Mouse (Mus musculus) ovary, adult 2 months (tissue): ENCODE measurements around the gene Gtpbp3. TPM values are rescaled to one million over a fixed set of nuclear protein-coding genes. Genes with fewer than 3 reads are reported as not detected.

Experiments
- polyA plus RNA-seq: library from polyadenylated mRNA; depleted of rRNA; stranded (reverse); fragments of >200 nt; gene quantifications from 2 replicates; pipeline ENCODE4 v1.2.3, GENCODE M21; 2012; rRNA removed

Gtpbp3 gene
- polyA plus RNA-seq, result 62.6 and 70.6 TPM in 2 replicates

DNA sequence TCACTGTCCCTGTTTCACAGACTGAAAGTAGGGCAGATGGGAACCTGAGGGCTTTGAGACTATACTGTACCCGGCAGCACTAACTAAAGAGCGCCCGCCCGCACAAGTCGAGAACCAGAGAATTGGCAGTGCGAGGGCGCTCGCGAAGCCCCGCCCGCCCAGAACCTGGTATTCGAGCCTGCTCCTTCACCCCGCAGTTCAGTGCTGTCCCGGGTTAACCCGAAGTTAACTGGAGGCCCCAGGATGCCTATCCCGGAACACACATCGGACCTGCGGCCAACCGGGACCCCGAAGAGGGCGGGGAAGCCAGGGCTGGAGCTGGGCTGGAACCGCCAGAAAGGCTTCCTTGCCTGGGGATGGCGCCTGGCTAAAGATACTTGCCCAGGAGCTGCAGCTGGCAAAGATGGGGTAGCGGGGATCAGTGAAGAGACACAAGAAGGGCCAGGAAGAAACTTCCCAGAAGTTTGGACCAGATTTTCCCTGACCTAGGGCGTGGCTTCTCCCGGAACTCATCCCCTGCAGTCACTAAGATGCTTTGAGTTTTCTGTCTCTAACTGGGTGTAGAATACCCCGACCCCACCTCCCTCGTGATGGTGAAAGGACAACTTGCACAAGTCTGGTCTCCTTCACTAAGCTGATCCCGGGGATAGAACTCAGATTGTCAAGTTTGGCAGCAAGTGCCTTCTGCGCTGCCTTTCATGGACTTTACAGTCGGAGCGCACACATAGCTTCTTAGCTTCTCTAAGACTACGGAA, at the start of gene Gtpbp3:
TSS of gene Gtpbp3 (plus strand) at position 413 of the 755 bp plus-strand sequence.

DNA sequence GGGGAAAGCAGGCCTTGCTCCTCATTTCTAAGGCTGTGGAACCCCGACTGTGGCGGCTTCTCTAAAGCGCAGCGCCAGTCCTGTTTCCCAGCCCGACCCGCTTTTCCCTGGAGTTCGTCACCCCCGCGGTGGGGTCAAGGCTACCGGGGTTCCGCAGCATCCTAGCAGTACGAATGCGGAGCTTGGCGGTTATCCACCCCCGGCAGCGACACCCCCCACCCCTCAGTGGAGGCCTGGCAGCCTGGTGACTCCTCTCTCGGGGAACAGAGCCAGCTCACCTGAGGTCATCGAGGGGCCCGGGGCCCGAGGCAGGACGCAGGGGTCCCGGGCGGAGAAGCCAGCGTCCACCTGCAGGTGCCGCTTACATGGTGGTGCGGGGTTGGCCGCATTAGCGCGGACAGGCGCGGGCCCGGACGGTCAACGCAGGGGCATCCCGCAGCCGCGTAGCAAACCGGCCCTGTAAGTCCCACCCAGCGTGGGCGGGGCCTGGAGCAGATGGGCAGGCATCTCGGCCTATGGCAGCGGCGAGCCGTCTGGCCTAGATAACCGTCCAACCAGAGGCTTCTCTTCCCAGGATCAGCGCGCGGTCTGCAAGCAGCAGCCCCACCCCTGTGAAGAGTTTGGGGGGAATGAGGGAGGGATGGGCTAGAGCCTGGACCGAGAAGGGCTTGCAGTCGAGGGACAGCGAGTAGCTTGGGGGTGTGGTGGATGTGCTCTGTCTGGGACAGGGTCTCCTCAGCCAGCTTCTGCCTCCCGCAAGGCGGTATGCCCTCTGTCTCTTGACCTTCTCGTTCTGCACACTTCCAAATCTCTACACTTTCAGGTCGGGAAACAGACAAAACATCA, 24.5 kb upstream of the Gtpbp3 start, which contains the start of gene Abhd8:
TSS of gene Abhd8 (minus strand) at position 468 of the 846 bp plus-strand sequence.

DNA sequence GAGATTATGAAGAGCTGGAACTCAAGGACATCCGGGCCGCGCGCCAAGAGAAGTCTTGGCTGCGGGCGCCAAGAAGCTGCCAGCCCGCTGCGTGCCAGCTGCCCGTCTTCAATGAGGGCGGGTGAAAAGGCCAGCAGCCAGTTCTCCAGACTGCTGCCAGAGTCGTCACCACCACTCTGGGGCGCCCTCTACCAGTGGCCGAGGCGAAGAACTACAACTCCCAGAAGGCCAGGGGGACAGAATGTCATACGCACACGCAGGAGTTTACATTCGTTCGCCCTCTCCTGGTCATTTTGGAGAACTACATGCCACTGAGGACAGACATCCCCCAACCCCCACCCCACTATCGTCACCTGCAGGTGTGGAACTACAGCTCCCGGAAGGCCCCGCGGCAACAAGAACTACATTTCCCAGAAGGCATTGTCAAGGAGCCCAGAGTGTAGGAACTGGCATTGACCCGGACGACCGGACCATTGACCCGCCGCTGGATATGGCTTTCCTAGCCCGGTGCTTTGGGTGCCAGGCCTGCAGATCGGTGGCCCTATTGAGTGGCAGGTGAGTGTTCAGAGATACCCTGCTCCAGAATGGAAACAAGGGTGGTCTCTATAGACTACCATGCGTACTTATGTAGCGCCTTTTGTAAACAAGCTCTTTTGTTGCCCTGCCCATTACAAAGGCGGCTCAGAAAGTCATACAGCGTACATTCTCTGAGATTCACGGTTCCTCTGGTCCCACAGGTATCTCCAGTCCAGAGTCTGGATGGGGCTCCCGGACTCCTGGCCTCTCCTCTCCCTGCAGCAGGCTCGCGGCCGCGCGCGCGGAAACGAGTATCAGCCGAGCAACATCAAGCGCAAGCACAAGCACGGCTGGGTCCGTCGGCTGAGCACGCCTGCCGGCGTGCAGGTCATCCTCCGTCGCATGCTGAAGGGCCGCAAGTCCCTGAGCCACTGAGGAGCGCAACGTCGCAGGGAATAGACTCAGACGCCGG, 23.1 kb upstream of the Gtpbp3 start, which contains the start of gene Mrpl34:
TSS of gene Mrpl34 (plus strand) at position 447 of the 988 bp plus-strand sequence.

DNA sequence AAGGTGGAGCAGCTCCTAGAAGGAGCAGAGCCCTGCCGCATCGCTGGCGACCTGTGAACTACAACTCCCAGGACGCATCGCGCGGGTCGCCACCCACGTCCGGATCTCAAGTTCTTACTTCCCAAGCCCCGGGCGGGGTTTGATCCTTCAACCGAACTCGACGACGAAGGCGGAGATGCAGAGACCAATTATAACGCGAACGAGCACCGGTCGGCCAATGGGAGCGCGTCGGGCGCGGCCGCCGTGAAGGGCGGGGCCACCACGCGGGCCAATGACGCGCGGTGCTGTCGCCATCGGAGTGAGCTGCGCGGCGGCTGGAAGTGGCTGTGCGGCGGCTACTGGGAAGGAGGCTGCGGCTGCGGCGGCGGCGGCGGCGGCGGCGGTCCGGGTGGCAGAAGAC, 19.0 kb upstream of the Gtpbp3 start, which contains the start of gene Dda1:
TSS of gene Dda1 (plus strand) at position 284 of the 400 bp plus-strand sequence.

DNA sequence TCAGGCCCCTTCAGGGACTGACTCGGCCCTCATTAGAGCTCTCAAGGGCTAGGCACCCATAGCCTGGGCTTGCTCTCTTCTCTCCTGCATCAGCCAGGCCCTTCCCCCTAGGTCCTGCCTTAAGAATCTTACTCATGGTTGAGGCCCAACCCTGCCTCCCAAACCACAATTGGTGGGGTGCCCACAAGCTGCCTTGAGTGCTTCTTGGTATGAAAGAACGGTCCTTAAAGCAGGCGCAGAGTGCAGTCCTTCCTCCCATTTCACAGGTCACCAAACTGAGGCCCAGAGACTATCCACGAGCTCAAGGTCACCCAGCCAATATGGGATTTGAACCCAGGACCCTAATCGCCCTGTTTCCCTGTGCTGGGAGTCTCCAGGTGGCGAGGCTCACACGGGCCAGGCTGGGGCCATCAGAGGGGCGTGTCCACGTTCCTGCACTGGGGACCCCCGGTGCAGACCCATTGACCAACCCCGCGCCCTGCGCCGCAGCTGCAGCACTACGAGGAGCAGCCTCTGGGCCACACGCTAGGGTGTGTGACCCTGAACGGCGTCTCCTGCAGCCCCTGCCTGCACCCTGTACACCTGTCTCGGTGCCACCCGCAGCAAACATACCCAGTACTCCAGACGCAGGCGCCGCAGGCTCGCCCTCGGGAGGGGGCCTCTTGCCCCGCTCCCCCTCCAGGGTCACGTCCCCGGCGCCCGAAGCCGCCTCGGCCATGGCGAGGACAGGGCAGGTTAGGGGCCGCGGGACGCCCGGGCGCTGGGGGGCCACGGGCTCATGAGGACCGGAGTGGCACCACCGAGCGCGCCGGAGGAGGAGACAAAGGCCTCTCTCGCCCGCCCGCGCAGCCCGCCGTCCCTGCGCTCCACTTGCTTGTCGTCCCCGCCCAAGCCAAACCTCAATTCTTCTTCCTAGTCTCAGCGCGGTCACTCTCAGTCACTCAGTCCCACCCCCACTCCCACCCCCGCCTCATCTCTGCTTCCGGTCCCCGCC, 2.5 kb upstream of the Gtpbp3 start, which contains the start of gene Ano8:
TSS of gene Ano8 (minus strand) at position 822 of the 994 bp plus-strand sequence.

DNA sequence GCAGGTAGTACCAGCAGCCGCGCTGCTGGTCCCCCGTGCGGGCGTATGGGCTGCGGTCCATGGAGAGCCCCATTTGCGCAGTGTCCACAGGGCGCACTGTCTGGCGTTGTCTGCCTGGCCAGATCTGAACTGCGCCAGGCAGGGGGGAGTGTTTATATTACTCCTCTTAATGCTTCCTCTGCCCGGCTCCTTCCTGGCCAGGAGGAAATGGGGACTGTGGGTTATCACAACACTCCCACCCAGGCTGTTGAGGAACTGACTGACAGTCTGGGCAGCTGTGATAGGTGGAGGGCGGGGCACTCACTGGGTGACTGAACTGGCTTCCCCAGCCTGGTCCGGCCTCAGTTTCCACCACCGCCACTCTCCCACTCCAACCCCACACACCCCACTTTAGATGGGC, 23.7 kb downstream of the Gtpbp3 start, which contains the start of gene Plvap:
TSS of gene Plvap (minus strand) at position 109 of the 400 bp plus-strand sequence.

DNA sequence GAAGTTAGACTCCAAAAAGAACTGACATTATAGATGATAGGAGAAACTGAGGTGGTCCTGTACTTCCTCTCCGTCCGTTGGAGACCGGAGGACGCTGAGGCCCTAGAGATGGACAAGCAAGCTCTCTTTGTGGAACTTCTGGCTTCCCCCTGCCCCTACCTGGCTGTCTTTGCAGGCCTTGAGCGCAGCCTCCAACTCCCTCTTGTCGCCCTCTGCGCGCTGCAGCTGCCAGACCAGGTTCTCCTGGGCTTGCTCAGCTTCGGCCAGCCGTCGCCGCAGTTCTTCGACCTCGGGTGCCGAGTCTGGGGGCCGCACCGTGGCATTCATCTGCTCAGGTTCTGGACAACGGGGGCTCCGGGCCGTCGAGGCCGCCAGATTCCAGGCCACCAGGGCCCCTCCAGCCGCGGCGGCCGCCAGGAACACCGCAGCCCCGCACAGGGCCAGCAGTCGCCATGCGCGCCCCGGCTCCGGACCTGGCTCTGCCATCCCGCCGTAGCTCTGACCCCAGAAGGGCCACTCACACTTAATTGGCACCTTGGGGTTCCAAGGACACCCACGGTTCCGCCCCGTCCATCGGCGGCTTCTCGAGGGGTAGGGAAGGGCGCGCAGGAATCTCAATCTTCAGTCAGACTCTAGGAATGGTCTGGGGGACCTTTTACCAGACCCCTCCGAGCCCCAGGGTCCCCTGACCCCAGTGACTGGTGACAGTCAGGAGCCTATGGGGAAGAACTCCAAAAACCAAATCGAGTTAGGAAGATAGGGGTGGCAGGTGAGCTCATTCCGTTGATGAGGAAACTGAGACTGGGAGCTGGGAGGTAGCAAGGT, 37.5 kb downstream of the Gtpbp3 start, which contains the start of gene Ccdc194:
TSS of gene Ccdc194 (minus strand) at position 486 of the 825 bp plus-strand sequence.

DNA sequence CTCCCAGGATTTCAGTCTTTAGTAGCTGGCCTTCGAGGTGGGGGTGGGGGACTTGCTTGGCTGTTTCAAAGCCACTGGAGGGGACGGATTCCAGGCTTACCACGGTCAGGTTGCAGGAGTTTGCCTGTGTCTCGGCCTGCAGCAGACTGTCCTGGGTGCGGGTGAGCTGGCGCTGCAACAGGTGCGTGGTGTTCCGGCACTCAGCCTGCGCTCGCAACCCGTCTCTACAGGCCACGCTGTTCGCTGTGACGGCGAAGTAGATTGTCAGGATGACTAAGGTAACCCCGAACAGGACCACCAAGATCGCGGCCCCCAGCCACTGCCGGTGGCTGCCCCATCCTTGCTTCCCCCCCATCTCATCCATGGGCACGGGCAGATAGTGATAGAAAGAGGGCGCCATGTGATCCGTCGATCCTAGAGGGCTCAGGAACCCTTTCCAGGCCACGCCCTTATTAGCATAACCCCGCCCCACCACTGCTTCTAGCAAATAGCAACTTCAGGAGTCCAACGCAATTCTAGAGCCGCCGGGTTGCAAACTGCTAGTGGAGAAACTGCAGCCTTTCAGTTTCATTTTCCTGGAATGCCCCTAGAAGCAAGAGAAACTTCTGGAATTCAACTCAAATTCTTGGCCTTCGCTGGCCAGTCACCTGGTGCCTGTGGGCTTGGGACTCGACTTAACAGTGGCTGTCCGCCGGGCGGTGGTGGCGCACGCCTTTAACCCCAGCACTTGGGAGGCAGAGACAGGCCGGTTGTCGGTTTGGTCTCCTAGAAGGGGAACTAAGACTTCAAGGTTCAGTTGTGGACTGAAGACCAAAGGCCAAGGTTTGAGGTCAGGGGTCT, 49.3 kb downstream of the Gtpbp3 start, which contains the start of gene Bst2:
TSS of gene Bst2 (minus strand) at position 429 of the 840 bp plus-strand sequence.

DNA sequence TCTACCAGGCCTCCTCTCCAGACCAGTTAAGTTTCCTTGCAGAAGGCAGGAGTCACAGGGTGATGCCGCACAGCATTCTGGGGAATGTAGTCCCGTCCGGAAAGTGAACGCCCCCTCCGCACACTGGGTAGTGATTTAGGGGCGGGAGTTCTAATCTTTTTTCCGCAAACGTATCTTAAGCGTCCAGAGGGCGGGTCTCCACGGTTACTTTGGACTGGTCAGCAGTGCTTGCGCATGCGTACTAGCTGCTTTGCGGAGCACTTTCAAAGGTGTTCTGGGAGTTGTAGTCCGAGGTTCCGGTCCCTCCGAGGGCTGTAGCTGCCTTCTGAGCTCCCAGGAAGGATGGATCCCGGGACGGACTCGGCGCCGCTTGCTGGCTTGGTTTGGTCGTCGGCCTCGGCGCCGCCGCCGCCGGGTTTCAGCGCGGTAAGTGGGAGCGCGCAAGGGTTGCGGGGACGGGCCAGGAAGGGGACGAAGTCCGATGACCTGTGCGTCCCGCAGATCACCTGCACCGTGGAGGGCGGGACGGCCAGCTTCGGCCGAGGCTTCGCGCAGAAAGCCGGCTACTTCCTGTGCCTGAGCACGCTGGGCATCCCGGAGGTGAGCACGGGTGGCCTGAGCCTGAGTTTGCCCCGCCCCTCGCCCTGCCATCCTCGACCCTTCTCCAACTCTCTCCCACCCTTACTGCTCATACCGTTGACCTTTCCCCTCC, 54.9 kb downstream of the Gtpbp3 start, which contains the start of gene Mvb12a:
TSS of gene Mvb12a (plus strand) at position 291 of the 712 bp plus-strand sequence.

Other genes starting within 250 kb of the Gtpbp3 start
- gene Myo9b, start 215.4 kb upstream of the Gtpbp3 start, polyA plus RNA-seq, result 33.5 and 33.6 TPM in 2 replicates
- gene Haus8, start 215.2 kb upstream of the Gtpbp3 start, polyA plus RNA-seq, result 10.0 and 12.7 TPM in 2 replicates
- gene Use1, start 121.3 kb upstream of the Gtpbp3 start, polyA plus RNA-seq, result 174 and 185 TPM in 2 replicates
- 15.4 and 16.1 TPM in 2 replicates for gene Ocel1, start 116.8 kb upstream of the Gtpbp3 start, polyA plus RNA-seq
- gene Nr2f6, start 106.1 kb upstream of the Gtpbp3 start, polyA plus RNA-seq, result 375 and 551 TPM in 2 replicates
- gene Ushbp1, start 92.3 kb upstream of the Gtpbp3 start, polyA plus RNA-seq, result 40.4 and 44.7 TPM in 2 replicates
- 142 and 165 TPM in 2 replicates for gene Babam1, start 91.2 kb upstream of the Gtpbp3 start, polyA plus RNA-seq
- gene Ankle1, start 82.1 kb upstream of the Gtpbp3 start, polyA plus RNA-seq, result 18.1 and 24.0 TPM in 2 replicates
- 123 and 134 TPM in 2 replicates for gene Abhd8, start 24.4 kb upstream of the Gtpbp3 start, polyA plus RNA-seq
- 126 and 156 TPM in 2 replicates for gene Mrpl34, start 23.1 kb upstream of the Gtpbp3 start, polyA plus RNA-seq
- 106 and 116 TPM in 2 replicates for gene Dda1, start 18.9 kb upstream of the Gtpbp3 start, polyA plus RNA-seq
- gene Ano8, start 2.1 kb upstream of the Gtpbp3 start, polyA plus RNA-seq, result 51.3 and 72.4 TPM in 2 replicates
- gene Plvap, start 23.6 kb downstream of the Gtpbp3 start, polyA plus RNA-seq, result 127 and 165 TPM in 2 replicates
- gene Ccdc194, start 37.6 kb downstream of the Gtpbp3 start, polyA plus RNA-seq, result 0.21 and 0.85 TPM in 2 replicates
- 1,406 and 1,805 TPM in 2 replicates for gene Bst2, start 49.4 kb downstream of the Gtpbp3 start, polyA plus RNA-seq
- gene Mvb12a, start 54.8 kb downstream of the Gtpbp3 start, polyA plus RNA-seq, result 244 and 264 TPM in 2 replicates
- gene Tmem221, start 70.8 kb downstream of the Gtpbp3 start, polyA plus RNA-seq, result 22.7 and 37.6 TPM in 2 replicates
- gene Nxnl1, start 78.5 kb downstream of the Gtpbp3 start, polyA plus RNA-seq, result 0.10 and 0.16 TPM in 2 replicates
- gene Slc27a1, start 80.8 kb downstream of the Gtpbp3 start, polyA plus RNA-seq, result 457 and 488 TPM in 2 replicates
- 330 and 475 TPM in 2 replicates for gene Pgls, start 104.1 kb downstream of the Gtpbp3 start, polyA plus RNA-seq
- gene Fam129c, start 109.5 kb downstream of the Gtpbp3 start, polyA plus RNA-seq, result 9.1 and 11.0 TPM in 2 replicates
- gene Colgalt1, start 122.9 kb downstream of the Gtpbp3 start, polyA plus RNA-seq, result 345 and 390 TPM in 2 replicates
- gene Unc13a, start 183.7 kb downstream of the Gtpbp3 start, polyA plus RNA-seq, result 1.6 and 2.0 TPM in 2 replicates
- 26.2 and 28.2 TPM in 2 replicates for gene Jak3, start 188.2 kb downstream of the Gtpbp3 start, polyA plus RNA-seq
- 614 and 743 TPM in 2 replicates for gene Insl3, start 201.1 kb downstream of the Gtpbp3 start, polyA plus RNA-seq
- 9.5 and 13.4 TPM in 2 replicates for gene B3gnt3, start 213.7 kb downstream of the Gtpbp3 start, polyA plus RNA-seq
- 17.0 and 20.9 TPM in 2 replicates for gene Fcho1, start 237.6 kb downstream of the Gtpbp3 start, polyA plus RNA-seq